Mouse (Mus musculus) embryonic fibroblast, embryonic 13.5 days (primary cell): ENCODE measurements around the gene Olfr616.

Experiments used
- CTCF ChIP-seq: IDR thresholded peaks from 2 replicates; pipeline ENCODE4 v1.5.1; 2011; ENCODE audit warnings: mild to moderate bottlenecking, control low read depth, low read length, moderate library complexity, borderline replicate concordance; ENCODE audit not compliant: insufficient read depth
- POLR2A ChIP-seq: IDR thresholded peaks from 2 replicates; pipeline ENCODE4 v1.6.1; 2011; ENCODE audit warnings: low read depth, mild to moderate bottlenecking, control low read depth, low read length, moderate library complexity

- TF ChIP-seq POLR2A: no peak
- no peak for TF ChIP-seq CTCF
These were observed 31.3 kb upstream of the Olfr616 start, which contains the start of gene Olfr619 for GRCm38 (mm10) chr7:103600275-103600674.
